Mouse (Mus musculus): ENCODE measurements at regions not wholly inside any gene's neighbourhood (a gene's known extent, or its start where the extent isn't known, plus 50 kb on each side); places are given as distances from the start of the nearest gene placed in this dataset.

GRCm38 (mm10) chr12:27283964-27284363 is 58.4 kb downstream of the Sox11 start:
- H3K27ac ChIP-seq: no peak overlapping the region

GRCm38 (mm10) chr12:27261965-27262364 is 80.4 kb downstream of the Sox11 start:
- no peak overlapping the region for H3K4me3 ChIP-seq
- H3K4me1 ChIP-seq (replicated peaks): 0 out of 2 replicates have a peak, but pooled peaks cover 3% of the 10 kb centered on the region
- no peaks in the 10 kb centered on the region for H3K36me3 ChIP-seq
- H3K27ac ChIP-seq: no peak overlapping the region
- no peak for DNase-seq (ENCODE audit: low spot score)
- no peaks in the 10 kb centered on the region for H3K9me3 ChIP-seq
- no peaks in the 10 kb centered on the region for H3K27me3 ChIP-seq (ENCODE audit: insufficient read depth, poor library complexity, severe bottlenecking)

More at GRCm38 (mm10) chr12:27283964-27284363, 58.4 kb downstream of the Sox11 start:
- H3K36me3 ChIP-seq: no peaks in the 10 kb centered on the region
- H3K4me1 ChIP-seq (replicated peaks): peaks cover 12% of the 10 kb centered on the region
- no peak for DNase-seq (ENCODE audit: low spot score)
- H3K27me3 ChIP-seq (ENCODE audit: insufficient read depth, poor library complexity, severe bottlenecking): no peaks in the 10 kb centered on the region
- 72% methylated on average over 6 of the region's 6 CpGs for WGBS
- H3K4me3 ChIP-seq: no peak overlapping the region
- no peaks in the 10 kb centered on the region for H3K9me3 ChIP-seq

GRCm38 (mm10) chr12:27254125-27254524 is 88.2 kb downstream of the Sox11 start:
- Histone ChIP-seq H3K27me3 (ENCODE audit: insufficient read depth, poor library complexity, severe bottlenecking) (no peaks in the 10 kb centered on the region), H3K9me3 (no peaks in the 10 kb centered on the region), H3K27ac (0 out of 2 replicates have a peak overlapping the region, but pooled peaks have one; percentile 8), H3K4me3 (no peak overlapping the region), H3K4me1 (replicated peaks) (peaks cover 3% of the 10 kb centered on the region), H3K36me3 (no peaks in the 10 kb centered on the region)
- 64% methylated on average over 3 of the region's 3 CpGs for WGBS
- DNase-seq (ENCODE audit: low spot score): no peak

GRCm38 (mm10) chr12:27251521-27251920 is 90.9 kb downstream of the Sox11 start:
- H3K4me3 ChIP-seq: no peak overlapping the region
- no peaks in the 10 kb centered on the region for H3K9me3 ChIP-seq
- no peak overlapping the region for H3K27ac ChIP-seq
- H3K27me3 ChIP-seq (ENCODE audit: insufficient read depth, poor library complexity, severe bottlenecking): no peaks in the 10 kb centered on the region
- DNase-seq (ENCODE audit: low spot score): no peak
- 84% methylated on average over 5 of the region's 5 CpGs for WGBS
- H3K36me3 ChIP-seq: no peaks in the 10 kb centered on the region
- H3K4me1 ChIP-seq (replicated peaks): peaks cover 21% of the 10 kb centered on the region

- H3K4me1 ChIP-seq (replicated peaks): peaks cover 17% of the 10 kb centered on the region
- no peaks in the 10 kb centered on the region for H3K9me3 ChIP-seq
- peak overlapping the region; percentile 59 for H3K27ac ChIP-seq
- 53% methylated on average over 3 of the region's 3 CpGs for WGBS
- H3K36me3 ChIP-seq: no peaks in the 10 kb centered on the region
- DNase-seq (ENCODE audit: low spot score): peak; percentile 30
- no peaks in the 10 kb centered on the region for H3K27me3 ChIP-seq (ENCODE audit: insufficient read depth, poor library complexity, severe bottlenecking)
- no peak overlapping the region for H3K4me3 ChIP-seq
Observed at GRCm38 (mm10) chr12:27248545-27248855, 93.9 kb downstream of the Sox11 start.

GRCm38 (mm10) chr12:27247756-27248544 is 94.4 kb downstream of the Sox11 start:
- Histone ChIP-seq H3K9me3 (no peaks in the 10 kb centered on the region), H3K27me3 (ENCODE audit: insufficient read depth, poor library complexity, severe bottlenecking) (no peaks in the 10 kb centered on the region), H3K27ac (peak overlapping the region; percentile 67), H3K36me3 (no peaks in the 10 kb centered on the region), H3K4me3 (no peak overlapping the region), H3K4me1 (replicated peaks) (peaks cover 17% of the 10 kb centered on the region)
- DNase-seq (ENCODE audit: low spot score): no peak
- 65% methylated on average over 10 of the region's 10 CpGs for WGBS

- 74% methylated on average over 1 of the region's 1 CpGs for WGBS
- Histone ChIP-seq H3K27ac (no peak overlapping the region), H3K4me1 (replicated peaks) (no peaks in the 10 kb centered on the region), H3K9me3 (no peaks in the 10 kb centered on the region), H3K27me3 (ENCODE audit: insufficient read depth, poor library complexity, severe bottlenecking) (no peaks in the 10 kb centered on the region), H3K4me3 (no peak overlapping the region), H3K36me3 (no peaks in the 10 kb centered on the region)
- DNase-seq (ENCODE audit: low spot score): no peak
Observed at GRCm38 (mm10) chr12:27235748-27236147, 106.6 kb downstream of the Sox11 start.

GRCm38 (mm10) chr12:27221541-27221940 is 120.8 kb downstream of the Sox11 start:
- H3K4me1 ChIP-seq (replicated peaks): no peaks in the 10 kb centered on the region
- no peak overlapping the region for H3K4me3 ChIP-seq
- no peaks in the 10 kb centered on the region for H3K36me3 ChIP-seq
- no peak for DNase-seq (ENCODE audit: low spot score)
- 84% methylated on average over 3 of the region's 3 CpGs for WGBS
- H3K27me3 ChIP-seq (ENCODE audit: insufficient read depth, poor library complexity, severe bottlenecking): no peaks in the 10 kb centered on the region
- no peak overlapping the region for H3K27ac ChIP-seq
- H3K9me3 ChIP-seq: no peaks in the 10 kb centered on the region

GRCm38 (mm10) chr12:27201191-27201590 is 141.2 kb downstream of the Sox11 start:
- Histone ChIP-seq H3K4me3 (no peak overlapping the region), H3K27ac (peak overlapping the region; percentile 50; the same call in 1 of the 2 replicates), H3K27me3 (ENCODE audit: insufficient read depth, poor library complexity, severe bottlenecking) (no peaks in the 10 kb centered on the region), H3K4me1 (replicated peaks) (no peaks in the 10 kb centered on the region), H3K9me3 (no peaks in the 10 kb centered on the region), H3K36me3 (no peaks in the 10 kb centered on the region)
- no peak for DNase-seq (ENCODE audit: low spot score)
- 66% methylated on average over 7 of the region's 7 CpGs for WGBS

- Histone ChIP-seq H3K36me3 (no peaks in the 10 kb centered on the region), H3K9me3 (no peaks in the 10 kb centered on the region), H3K27ac (no peak overlapping the region), H3K4me3 (no peak overlapping the region), H3K27me3 (ENCODE audit: insufficient read depth, poor library complexity, severe bottlenecking) (no peaks in the 10 kb centered on the region), H3K4me1 (replicated peaks) (0 out of 2 replicates have a peak, but pooled peaks cover 5% of the 10 kb centered on the region)
- DNase-seq (ENCODE audit: low spot score): no peak
Observed at GRCm38 (mm10) chr12:27194001-27194400, 148.4 kb downstream of the Sox11 start.

- Histone ChIP-seq H3K9me3 (no peaks in the 10 kb centered on the region), H3K4me1 (replicated peaks) (0 out of 2 replicates have a peak, but pooled peaks cover 5% of the 10 kb centered on the region), H3K4me3 (no peak overlapping the region), H3K27ac (no peak overlapping the region), H3K36me3 (no peaks in the 10 kb centered on the region), H3K27me3 (ENCODE audit: insufficient read depth, poor library complexity, severe bottlenecking) (no peaks in the 10 kb centered on the region)
- DNase-seq (ENCODE audit: low spot score): no peak
- WGBS: 86% methylated on average over 6 of the region's 6 CpGs
Observed at GRCm38 (mm10) chr12:27191916-27192315, 150.5 kb downstream of the Sox11 start.

GRCm38 (mm10) chr12:27187480-27187879 is 154.9 kb downstream of the Sox11 start:
- no peak for DNase-seq (ENCODE audit: low spot score)
- Histone ChIP-seq H3K27me3 (ENCODE audit: insufficient read depth, poor library complexity, severe bottlenecking) (no peaks in the 10 kb centered on the region), H3K9me3 (no peaks in the 10 kb centered on the region), H3K27ac (no peak overlapping the region), H3K36me3 (no peaks in the 10 kb centered on the region), H3K4me1 (replicated peaks) (peaks cover 24% of the 10 kb centered on the region), H3K4me3 (no peak overlapping the region)
- WGBS: 76% methylated on average over 3 of the region's 3 CpGs

- DNase-seq (ENCODE audit: low spot score): peak; percentile 60
- Histone ChIP-seq H3K27ac (peak overlapping the region; percentile 78), H3K36me3 (no peaks in the 10 kb centered on the region), H3K27me3 (ENCODE audit: insufficient read depth, poor library complexity, severe bottlenecking) (no peaks in the 10 kb centered on the region), H3K9me3 (peaks cover 4% of the 10 kb centered on the region), H3K4me3 (no peak overlapping the region), H3K4me1 (replicated peaks) (peaks cover 29% of the 10 kb centered on the region)
- 47% methylated on average over 5 of the region's 5 CpGs for WGBS
Observed at GRCm38 (mm10) chr12:27182397-27183375, 159.7 kb downstream of the Sox11 start.

All from hindbrain, embryonic 10.5 days (tissue).